Mouse (Mus musculus): ENCODE data around the gene Crabp2. TPM values are rescaled to one million over a fixed set of nuclear protein-coding genes. Genes with fewer than 3 reads are reported as not detected.

The Crabp2 gene
- polyA plus RNA-seq, 1 experiment = 67.6 TPM

GRCm38 (mm10) chr3:87934026-87934425 is 14.4 kb upstream of the Crabp2 start:
- no peak overlapping the region for H3ac ChIP-seq (ENCODE audit: control insufficient read depth, insufficient read length)
- H3K4me3 ChIP-seq = no peak overlapping the region
- TF ChIP-seq POLR2A (IDR thresholded peaks at IDR 0.05; ENCODE audit: insufficient read length, low read depth) (no peak), TCF3 (IDR thresholded peaks at IDR 0.05; ENCODE audit: insufficient read length, low read depth) (no peak), E2F4 (IDR thresholded peaks at IDR 0.05; ENCODE audit: insufficient read depth) (no peak), SRF (IDR thresholded peaks at IDR 0.05; ENCODE audit: control insufficient read depth, insufficient read length, low read depth) (no peak), CEBPB (IDR thresholded peaks at IDR 0.05; ENCODE audit: insufficient read depth, poor library complexity, severe bottlenecking) (no peak), POLR2AphosphoS2 (IDR thresholded peaks at IDR 0.05; ENCODE audit: insufficient read length, low read depth) (no peak), USF1 (IDR thresholded peaks at IDR 0.05; ENCODE audit: low read depth) (no peak), MYOG (IDR thresholded peaks at IDR 0.05; ENCODE audit: control insufficient read depth in 1 of 3, insufficient read depth in 1 of 3, insufficient read length in 2 of 3, low read depth in 2 of 3) (no peak), REST (IDR thresholded peaks at IDR 0.05; ENCODE audit: insufficient read depth, insufficient read length) (no peak), MYOD1 (IDR thresholded peaks at IDR 0.05; ENCODE audit: control insufficient read depth in 1 of 3, insufficient read length in 2 of 3, low read depth in 2 of 3) (no peak), MAX (IDR thresholded peaks at IDR 0.05; ENCODE audit: low read depth) (no peak), TCF12 (IDR thresholded peaks at IDR 0.05; ENCODE audit: insufficient read depth, poor library complexity, severe bottlenecking) (no peak)
- H3K4me2 ChIP-seq (ENCODE audit: low read depth) = peak overlapping the region; percentile 35
- no peaks in the 10 kb centered on the region for H3K27me3 ChIP-seq (ENCODE audit: control insufficient read depth, insufficient read depth, insufficient read length)
- peaks cover 69% of the 10 kb centered on the region for H3K79me2 ChIP-seq (ENCODE audit: control insufficient read depth, insufficient read depth)
- peaks cover 28% of the 10 kb centered on the region for H3K36me3 ChIP-seq (ENCODE audit: control insufficient read depth, insufficient read depth)

DNA sequence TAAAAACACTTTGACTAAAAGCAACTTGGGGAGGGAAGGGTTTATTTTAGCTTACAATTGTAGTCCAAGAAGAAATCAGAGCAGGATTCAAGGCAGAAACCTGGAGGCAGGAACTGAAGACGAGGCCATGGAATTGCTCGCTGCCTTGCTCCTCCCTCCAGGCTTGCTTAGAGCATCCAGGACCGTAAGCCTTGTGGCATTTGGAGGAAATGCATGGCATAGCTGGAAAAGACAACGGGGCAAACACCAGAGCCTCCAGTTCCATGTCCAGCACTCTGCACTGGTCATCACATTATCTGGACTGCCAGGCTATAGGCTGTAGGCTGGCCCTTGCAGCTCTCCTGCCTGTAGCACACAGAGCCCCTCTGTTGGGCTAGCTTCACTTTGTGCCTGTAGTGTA is 14.0 kb upstream of the Crabp2 start:
- no peak overlapping the region for H3K4me2 ChIP-seq (ENCODE audit: low read depth)
- H3K79me2 ChIP-seq (ENCODE audit: control insufficient read depth, insufficient read depth) = peaks cover 64% of the 10 kb centered on the region
- peaks cover 32% of the 10 kb centered on the region for H3K36me3 ChIP-seq (ENCODE audit: control insufficient read depth, insufficient read depth)
- H3K27me3 ChIP-seq (ENCODE audit: control insufficient read depth, insufficient read depth, insufficient read length) = no peaks in the 10 kb centered on the region
- no peak overlapping the region for H3K4me3 ChIP-seq
- TF ChIP-seq E2F4 (IDR thresholded peaks at IDR 0.05; ENCODE audit: insufficient read depth) = no peak
- no peak for TF ChIP-seq REST (IDR thresholded peaks at IDR 0.05; ENCODE audit: insufficient read depth, insufficient read length)
- no peak for TF ChIP-seq USF1 (IDR thresholded peaks at IDR 0.05; ENCODE audit: low read depth)
- no peak for TF ChIP-seq TCF12 (IDR thresholded peaks at IDR 0.05; ENCODE audit: insufficient read depth, poor library complexity, severe bottlenecking)
- no peak for TF ChIP-seq POLR2A (IDR thresholded peaks at IDR 0.05; ENCODE audit: insufficient read length, low read depth)
- TF ChIP-seq TCF3 (IDR thresholded peaks at IDR 0.05; ENCODE audit: insufficient read length, low read depth) = no peak
- TF ChIP-seq POLR2AphosphoS2 (IDR thresholded peaks at IDR 0.05; ENCODE audit: insufficient read length, low read depth) = no peak
- no peak for TF ChIP-seq MYOG (IDR thresholded peaks at IDR 0.05; ENCODE audit: control insufficient read depth in 1 of 3, insufficient read depth in 1 of 3, insufficient read length in 2 of 3, low read depth in 2 of 3)
- no peak for TF ChIP-seq SRF (IDR thresholded peaks at IDR 0.05; ENCODE audit: control insufficient read depth, insufficient read length, low read depth)
- TF ChIP-seq MAX (IDR thresholded peaks at IDR 0.05; ENCODE audit: low read depth) = no peak
- TF ChIP-seq CEBPB (IDR thresholded peaks at IDR 0.05; ENCODE audit: insufficient read depth, poor library complexity, severe bottlenecking) = no peak
- no peak for TF ChIP-seq MYOD1 (IDR thresholded peaks at IDR 0.05; ENCODE audit: control insufficient read depth in 1 of 3, insufficient read length in 2 of 3, low read depth in 2 of 3)
- no peak overlapping the region for H3ac ChIP-seq (ENCODE audit: control insufficient read depth, insufficient read length)

DNA sequence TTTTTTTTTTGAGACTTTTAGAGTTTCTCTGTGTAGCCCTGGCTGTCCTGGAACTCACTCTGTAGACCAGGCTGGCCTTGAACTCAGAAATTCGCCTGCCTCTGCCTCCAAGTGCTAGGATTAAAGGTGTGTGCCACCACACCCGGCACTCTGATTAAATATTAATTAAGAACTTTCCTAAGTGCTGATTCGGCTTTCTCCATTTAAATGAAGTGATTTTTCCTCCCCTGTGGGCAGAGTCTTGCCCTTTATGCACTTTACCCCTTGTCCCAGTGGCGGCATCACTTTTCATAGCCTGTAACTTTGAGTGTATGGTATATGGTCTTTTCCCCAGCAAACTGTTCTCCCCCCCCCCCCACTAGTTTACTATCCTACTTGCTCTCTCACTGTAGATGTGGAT is 13.3 kb upstream of the Crabp2 start:
- peaks cover 35% of the 10 kb centered on the region for H3K36me3 ChIP-seq (ENCODE audit: control insufficient read depth, insufficient read depth)
- no peak overlapping the region for H3K4me2 ChIP-seq (ENCODE audit: low read depth)
- H3K79me2 ChIP-seq (ENCODE audit: control insufficient read depth, insufficient read depth) = peaks cover 60% of the 10 kb centered on the region
- H3ac ChIP-seq (ENCODE audit: control insufficient read depth, insufficient read length) = no peak overlapping the region
- H3K4me3 ChIP-seq = no peak overlapping the region
- no peaks in the 10 kb centered on the region for H3K27me3 ChIP-seq (ENCODE audit: control insufficient read depth, insufficient read depth, insufficient read length)
- TF ChIP-seq POLR2A (IDR thresholded peaks at IDR 0.05; ENCODE audit: insufficient read length, low read depth) (no peak), USF1 (IDR thresholded peaks at IDR 0.05; ENCODE audit: low read depth) (no peak)

GRCm38 (mm10) chr3:87935776-87936175 is 12.7 kb upstream of the Crabp2 start:
- Histone ChIP-seq H3K4me2 (ENCODE audit: low read depth) (peak overlapping the region; percentile 30), H3K79me2 (ENCODE audit: control insufficient read depth, insufficient read depth) (peaks cover 55% of the 10 kb centered on the region), H3K36me3 (ENCODE audit: control insufficient read depth, insufficient read depth) (peaks cover 38% of the 10 kb centered on the region), H3K4me3 (no peak overlapping the region), H3ac (ENCODE audit: control insufficient read depth, insufficient read length) (no peak overlapping the region), H3K27me3 (ENCODE audit: control insufficient read depth, insufficient read depth, insufficient read length) (no peaks in the 10 kb centered on the region)
- TF ChIP-seq TCF12 (IDR thresholded peaks at IDR 0.05; ENCODE audit: insufficient read depth, poor library complexity, severe bottlenecking) (no peak), MAX (IDR thresholded peaks at IDR 0.05; ENCODE audit: low read depth) (no peak), MYOG (IDR thresholded peaks at IDR 0.05; ENCODE audit: control insufficient read depth in 1 of 3, insufficient read depth in 1 of 3, insufficient read length in 2 of 3, low read depth in 2 of 3) (no peak), POLR2AphosphoS2 (IDR thresholded peaks at IDR 0.05; ENCODE audit: insufficient read length, low read depth) (no peak), USF1 (IDR thresholded peaks at IDR 0.05; ENCODE audit: low read depth) (no peak), TCF3 (IDR thresholded peaks at IDR 0.05; ENCODE audit: insufficient read length, low read depth) (no peak), E2F4 (IDR thresholded peaks at IDR 0.05; ENCODE audit: insufficient read depth) (no peak), REST (IDR thresholded peaks at IDR 0.05; ENCODE audit: insufficient read depth, insufficient read length) (no peak), SRF (IDR thresholded peaks at IDR 0.05; ENCODE audit: control insufficient read depth, insufficient read length, low read depth) (no peak), CEBPB (IDR thresholded peaks at IDR 0.05; ENCODE audit: insufficient read depth, poor library complexity, severe bottlenecking) (no peak), POLR2A (IDR thresholded peaks at IDR 0.05; ENCODE audit: insufficient read length, low read depth) (no peak), MYOD1 (IDR thresholded peaks at IDR 0.05; ENCODE audit: control insufficient read depth in 1 of 3, insufficient read length in 2 of 3, low read depth in 2 of 3) (no peak)

DNA sequence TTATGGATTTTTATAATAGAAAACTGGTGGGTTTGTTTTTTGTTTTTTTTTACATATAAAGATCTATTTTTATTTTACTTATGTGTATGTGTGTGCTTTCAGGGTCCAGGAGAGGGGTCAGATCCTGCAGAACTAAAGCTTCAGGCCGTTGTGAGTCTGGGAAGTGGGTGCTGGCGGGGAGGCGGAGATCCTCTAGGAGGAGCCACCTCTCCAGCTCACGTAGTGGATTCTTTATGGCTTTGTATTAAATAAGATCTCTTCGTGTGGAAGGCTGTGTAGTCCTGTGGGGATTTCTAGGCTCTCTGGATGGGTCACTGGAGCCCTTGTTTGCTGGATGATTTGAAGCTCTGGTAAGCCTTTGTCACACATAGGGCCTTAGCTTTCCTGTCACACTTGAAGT is 7.9 kb upstream of the Crabp2 start:
- Histone ChIP-seq H3K79me2 (ENCODE audit: control insufficient read depth, insufficient read depth) (peaks cover 20% of the 10 kb centered on the region), H3K27me3 (ENCODE audit: control insufficient read depth, insufficient read depth, insufficient read length) (no peaks in the 10 kb centered on the region), H3ac (ENCODE audit: control insufficient read depth, insufficient read length) (no peak overlapping the region), H3K4me2 (ENCODE audit: low read depth) (no peak overlapping the region), H3K36me3 (ENCODE audit: control insufficient read depth, insufficient read depth) (peaks cover 37% of the 10 kb centered on the region), H3K4me3 (no peak overlapping the region)
- TF ChIP-seq SRF (IDR thresholded peaks at IDR 0.05; ENCODE audit: control insufficient read depth, insufficient read length, low read depth) (no peak), MYOD1 (IDR thresholded peaks at IDR 0.05; ENCODE audit: control insufficient read depth in 1 of 3, insufficient read length in 2 of 3, low read depth in 2 of 3) (no peak), MYOG (IDR thresholded peaks at IDR 0.05; ENCODE audit: control insufficient read depth in 1 of 3, insufficient read depth in 1 of 3, insufficient read length in 2 of 3, low read depth in 2 of 3) (no peak)

All from myocyte (in vitro differentiated cells).